Mouse (Mus musculus) embryonic facial prominence, embryonic 12.5 days (tissue): ENCODE results near the gene Crocc. TPM values are rescaled to one million over a fixed set of nuclear protein-coding genes. Genes with fewer than 3 reads are reported as not detected.

Experiments
- ATAC-seq: fragments of 200-750 bp; cut with Nextera tagmentation; 2 replicates; pipeline ENCODE4 v1.8.0; 2017; ENCODE audit not compliant: insufficient number of reproducible peaks, insufficient read depth, low FRiP score, low TSS enrichment
- H3K27ac ChIP-seq: fragments of 300-500 bp; sonication (generic); 2 replicates; pipeline ENCODE4 v1.5.1; 2016; ENCODE audit warnings: mild to moderate bottlenecking
- H3K27me3 ChIP-seq: fragments of 300-500 bp; sonication (generic); 2 replicates; pipeline ENCODE4 v1.6.1; 2016; ENCODE audit warnings: mild to moderate bottlenecking, moderate library complexity
- H3K36me3 ChIP-seq: fragments of 300-500 bp; sonication (generic); 2 replicates; pipeline ENCODE4 v1.6.1; 2016; ENCODE audit warnings: mild to moderate bottlenecking
- H3K4me1 ChIP-seq: fragments of 300-500 bp; sonication (generic); 2 replicates; pipeline ENCODE4 v1.6.1; 2016
- H3K4me2 ChIP-seq: fragments of 300-500 bp; sonication (generic); replicated peaks from 2 replicates; pipeline ENCODE4 v1.6.1; 2016; ENCODE audit warnings: mild to moderate bottlenecking, moderate library complexity
- H3K4me3 ChIP-seq: fragments of 300-500 bp; sonication (generic); 2 replicates; pipeline ENCODE4 v1.5.1; 2016; ENCODE audit warnings: mild to moderate bottlenecking
- H3K9ac ChIP-seq: fragments of 300-500 bp; sonication (generic); 2 replicates; pipeline ENCODE4 v1.6.1; 2016; ENCODE audit warnings: mild to moderate bottlenecking, moderate library complexity
- H3K9me3 ChIP-seq: fragments of 300-500 bp; sonication (generic); 2 replicates; pipeline ENCODE4 v1.6.1; 2016; ENCODE audit warnings: mild to moderate bottlenecking, moderate library complexity
- WGBS: fragments of 180-500 bp; shearing (Covaris S2); methylation state at CpG from one replicate; pipeline ENCODE4 v1.1.7; 2016; 5-methylcytosine and 5-hydroxymethylcytosine counted together
- polyA plus RNA-seq: library from polyadenylated mRNA; unstranded; fragments of >200 nt; fragmentation: Nextera tagmentation; extraction: Ambion mirVana; gene quantifications from 2 replicates; pipeline ENCODE4 v1.2.1, GENCODE M21; 2016

The Crocc gene
- polyA plus RNA-seq, 1 experiment from 2014 or later: 13.2 TPM

- H3K4me3 ChIP-seq: no peak overlapping the region
- no peak overlapping the region for H3K4me2 ChIP-seq
- no peak for ATAC-seq
- WGBS: 88% methylated on average over 4 of the region's 4 CpGs
- H3K4me1 ChIP-seq: peaks cover 8% of the 10 kb centered on the region
- H3K9me3 ChIP-seq: no peaks in the 10 kb centered on the region
- peaks cover 38% of the 10 kb centered on the region for H3K36me3 ChIP-seq
- H3K9ac ChIP-seq: no peak overlapping the region
- no peaks in the 10 kb centered on the region for H3K27me3 ChIP-seq
- H3K27ac ChIP-seq: no peak overlapping the region
Measured at GRCm38 (mm10) chr4:141064104-141064659, 3.8 kb upstream of the Crocc start.

GRCm38 (mm10) chr4:141059616-141060425, 529 bp downstream of the Crocc start:
- ATAC-seq: peak; percentile 1; the same call in 1 of the 2 replicates
- Histone ChIP-seq H3K27ac (peak overlapping the region; percentile 93), H3K36me3 (peaks cover 26% of the 10 kb centered on the region; the same call in 1 of the 2 replicates), H3K4me2 (peak overlapping the region; percentile 65), H3K4me3 (peak overlapping the region; percentile 57), H3K9ac (peak overlapping the region; percentile 82), H3K9me3 (no peaks in the 10 kb centered on the region), H3K4me1 (peaks cover 15% of the 10 kb centered on the region), H3K27me3 (no peaks in the 10 kb centered on the region)
- WGBS: 1% methylated on average over 32 of the region's 32 CpGs

GRCm38 (mm10) chr4:141058835-141059234, 1.5 kb downstream of the Crocc start:
- Histone ChIP-seq H3K4me2 (0 out of 2 replicates have a peak overlapping the region, but pooled peaks have one; percentile 65), H3K36me3 (peaks cover 31% of the 10 kb centered on the region; the same call in 1 of the 2 replicates), H3K9ac (no peak overlapping the region), H3K4me3 (no peak overlapping the region), H3K27me3 (no peaks in the 10 kb centered on the region), H3K9me3 (no peaks in the 10 kb centered on the region), H3K27ac (no peak overlapping the region), H3K4me1 (peaks cover 20% of the 10 kb centered on the region)
- no peak for ATAC-seq
- 81% methylated on average over 8 of the region's 9 CpGs for WGBS

- Histone ChIP-seq H3K27ac (no peak overlapping the region), H3K4me2 (no peak overlapping the region), H3K36me3 (peaks cover 32% of the 10 kb centered on the region; the same call in 1 of the 2 replicates), H3K9me3 (no peaks in the 10 kb centered on the region), H3K9ac (no peak overlapping the region), H3K4me1 (peaks cover 30% of the 10 kb centered on the region), H3K27me3 (no peaks in the 10 kb centered on the region), H3K4me3 (no peak overlapping the region)
- 93% methylated on average over 10 of the region's 10 CpGs for WGBS
- ATAC-seq: no peak
Measured at GRCm38 (mm10) chr4:141056970-141057369, 3.4 kb downstream of the Crocc start.

GRCm38 (mm10) chr4:141053568-141054161, 6.7 kb downstream of the Crocc start:
- peak overlapping the region; percentile 72 for H3K27ac ChIP-seq
- peaks cover 20% of the 10 kb centered on the region for H3K4me1 ChIP-seq
- ATAC-seq: peak; percentile 24; the same call in 1 of the 2 replicates
- H3K4me2 ChIP-seq: peak overlapping the region; percentile 33
- H3K9me3 ChIP-seq: no peaks in the 10 kb centered on the region
- H3K36me3 ChIP-seq: peaks cover 34% of the 10 kb centered on the region
- H3K9ac ChIP-seq: peak overlapping the region; percentile 42
- H3K4me3 ChIP-seq: 0 out of 2 replicates have a peak overlapping the region, but pooled peaks have one; percentile 9
- WGBS: 19% methylated on average over 15 of the region's 17 CpGs
- H3K27me3 ChIP-seq: no peaks in the 10 kb centered on the region

- 42% methylated on average over 8 of the region's 8 CpGs for WGBS
- Histone ChIP-seq H3K9me3 (no peaks in the 10 kb centered on the region), H3K27ac (peak overlapping the region; percentile 72; the same call in 1 of the 2 replicates)
Measured at GRCm38 (mm10) chr4:141053138-141053537, 7.2 kb downstream of the Crocc start.

GRCm38 (mm10) chr4:141052442-141052841, 7.9 kb downstream of the Crocc start:
- H3K4me2 ChIP-seq: no peak overlapping the region
- H3K36me3 ChIP-seq: peaks cover 29% of the 10 kb centered on the region
- no peak for ATAC-seq
- 90% methylated on average over 12 of the region's 12 CpGs for WGBS
- peaks cover 18% of the 10 kb centered on the region for H3K4me1 ChIP-seq
- no peak overlapping the region for H3K4me3 ChIP-seq
- H3K9ac ChIP-seq: no peak overlapping the region
- H3K27ac ChIP-seq: no peak overlapping the region
- no peaks in the 10 kb centered on the region for H3K27me3 ChIP-seq
- no peaks in the 10 kb centered on the region for H3K9me3 ChIP-seq

More at GRCm38 (mm10) chr4:141053138-141053537, 7.2 kb downstream of the Crocc start:
- H3K4me3 ChIP-seq: no peak overlapping the region
- no peaks in the 10 kb centered on the region for H3K27me3 ChIP-seq
- peaks cover 34% of the 10 kb centered on the region for H3K36me3 ChIP-seq
- ATAC-seq: no peak
- H3K4me1 ChIP-seq: peaks cover 18% of the 10 kb centered on the region
- peak overlapping the region; percentile 42 for H3K9ac ChIP-seq
- peak overlapping the region; percentile 33 for H3K4me2 ChIP-seq

GRCm38 (mm10) chr4:141049476-141049835, 10.9 kb downstream of the Crocc start:
- H3K9ac ChIP-seq: peak overlapping the region; percentile 29; the same call in 1 of the 2 replicates
- 39% methylated on average over 4 of the region's 4 CpGs for WGBS
- H3K4me2 ChIP-seq: no peak overlapping the region
- H3K4me1 ChIP-seq: peaks cover 18% of the 10 kb centered on the region
- peaks cover 21% of the 10 kb centered on the region for H3K36me3 ChIP-seq
- H3K4me3 ChIP-seq: no peak overlapping the region
- H3K27ac ChIP-seq: 0 out of 2 replicates have a peak overlapping the region, but pooled peaks have one; percentile 18
- ATAC-seq: no peak
- H3K9me3 ChIP-seq: no peaks in the 10 kb centered on the region
- no peaks in the 10 kb centered on the region for H3K27me3 ChIP-seq

- Histone ChIP-seq H3K4me3 (no peak overlapping the region), H3K4me2 (no peak overlapping the region), H3K27me3 (no peaks in the 10 kb centered on the region), H3K27ac (0 out of 2 replicates have a peak overlapping the region, but pooled peaks have one; percentile 18), H3K36me3 (peaks cover 20% of the 10 kb centered on the region), H3K4me1 (peaks cover 14% of the 10 kb centered on the region), H3K9me3 (no peaks in the 10 kb centered on the region), H3K9ac (no peak overlapping the region)
- ATAC-seq: no peak
- WGBS: 84% methylated on average over 17 of the region's 17 CpGs
Measured at GRCm38 (mm10) chr4:141048810-141049475, 11.4 kb downstream of the Crocc start.

- no peaks in the 10 kb centered on the region for H3K27me3 ChIP-seq
- no peak overlapping the region for H3K4me2 ChIP-seq
- peak overlapping the region; percentile 54; the same call in 1 of the 2 replicates for H3K27ac ChIP-seq
- WGBS: 21% methylated on average over 8 of the region's 8 CpGs
- peaks cover 2% of the 10 kb centered on the region; the same call in 1 of the 2 replicates for H3K4me1 ChIP-seq
- no peak overlapping the region for H3K4me3 ChIP-seq
- H3K9ac ChIP-seq: no peak overlapping the region
- no peaks in the 10 kb centered on the region for H3K9me3 ChIP-seq
- peaks cover 49% of the 10 kb centered on the region for H3K36me3 ChIP-seq
- ATAC-seq: no peak
Measured at GRCm38 (mm10) chr4:141044816-141045215, 15.5 kb downstream of the Crocc start.

- Histone ChIP-seq H3K9me3 (no peaks in the 10 kb centered on the region), H3K36me3 (peaks cover 59% of the 10 kb centered on the region), H3K9ac (no peak overlapping the region), H3K4me3 (no peak overlapping the region), H3K27me3 (no peaks in the 10 kb centered on the region), H3K27ac (no peak overlapping the region), H3K4me2 (no peak overlapping the region), H3K4me1 (no peaks in the 10 kb centered on the region)
- ATAC-seq: no peak
- 45% methylated on average over 12 of the region's 12 CpGs for WGBS
Measured at GRCm38 (mm10) chr4:141041117-141041516, 19.2 kb downstream of the Crocc start.
